Mouse (Mus musculus): ENCODE measurements around the gene Fam161a. TPM values are rescaled to one million over a fixed set of nuclear protein-coding genes. Genes with fewer than 3 reads are reported as not detected.

Fam161a gene
- total RNA-seq, 2 experiments from 2014 or later = 3.8 to 6.9 TPM

GRCm38 (mm10) chr11:22990393-22991126, 16.8 kb upstream of the Fam161a start, which contains the start of gene Cct4:
Gene Cct4, plus strand, starts transcription at chr11:22990519.
- DNase-seq (ENCODE audit: low spot score in 2 of 2) = peak; percentile 88 to 93

- no peak for DNase-seq (ENCODE audit: low spot score in 2 of 2)
These were observed 16.0 kb upstream of the Fam161a start for GRCm38 (mm10) chr11:22991218-22991835.

- DNase-seq (ENCODE audit: low spot score in 2 of 2) = no peak
These were observed 13.1 kb upstream of the Fam161a start for GRCm38 (mm10) chr11:22994271-22994670.

- DNase-seq (ENCODE audit: low spot score in 2 of 2) = no peak
These were observed 11.9 kb upstream of the Fam161a start for GRCm38 (mm10) chr11:22995461-22995860.

- no peak for DNase-seq (ENCODE audit: low spot score in 2 of 2)
These were observed 9.0 kb upstream of the Fam161a start for GRCm38 (mm10) chr11:22998308-22998707.

- DNase-seq (ENCODE audit: low spot score in 2 of 2) = no peak
These were observed 2.1 kb upstream of the Fam161a start for GRCm38 (mm10) chr11:23005276-23005675.

GRCm38 (mm10) chr11:23007166-23007480, 208 bp upstream of the Fam161a start:
- DNase-seq (ENCODE audit: low spot score in 2 of 2) = no peak

- DNase-seq (ENCODE audit: low spot score in 2 of 2) = peak in 1 of 2 experiments; percentile 81
These were observed 971 bp downstream of the Fam161a start for GRCm38 (mm10) chr11:23008181-23008823.

GRCm38 (mm10) chr11:23008824-23009200, 1.5 kb downstream of the Fam161a start:
- no peak for DNase-seq (ENCODE audit: low spot score in 2 of 2)

GRCm38 (mm10) chr11:23013096-23013495, 5.8 kb downstream of the Fam161a start:
- no peak for DNase-seq (ENCODE audit: low spot score in 2 of 2)

GRCm38 (mm10) chr11:23013580-23014294, 6.4 kb downstream of the Fam161a start:
- no peak for DNase-seq (ENCODE audit: low spot score in 2 of 2)

- no peak for DNase-seq (ENCODE audit: low spot score in 2 of 2)
These were observed 7.7 kb downstream of the Fam161a start for GRCm38 (mm10) chr11:23014996-23015395.

GRCm38 (mm10) chr11:23017943-23018342, 10.6 kb downstream of the Fam161a start:
- DNase-seq (ENCODE audit: low spot score in 2 of 2) = no peak

GRCm38 (mm10) chr11:23020116-23020770, 12.9 kb downstream of the Fam161a start:
- no peak for DNase-seq (ENCODE audit: low spot score in 2 of 2)

GRCm38 (mm10) chr11:23020841-23021240, 13.5 kb downstream of the Fam161a start:
- no peak for DNase-seq (ENCODE audit: low spot score in 2 of 2)

GRCm38 (mm10) chr11:23023155-23023554, 15.8 kb downstream of the Fam161a start:
- no peak for DNase-seq (ENCODE audit: low spot score in 2 of 2)

- DNase-seq (ENCODE audit: low spot score in 2 of 2) = no peak
These were observed 16.8 kb downstream of the Fam161a start for GRCm38 (mm10) chr11:23024169-23024568.

- DNase-seq (ENCODE audit: low spot score in 2 of 2) = no peak
These were observed 21.6 kb downstream of the Fam161a start for GRCm38 (mm10) chr11:23028957-23029356.

- DNase-seq (ENCODE audit: low spot score in 2 of 2) = no peak
These were observed 22.1 kb downstream of the Fam161a start for GRCm38 (mm10) chr11:23029399-23029798.

GRCm38 (mm10) chr11:23047252-23047651, 39.9 kb downstream of the Fam161a start:
- no peak for DNase-seq (ENCODE audit: low spot score in 2 of 2)

All from layer of hippocampus, postnatal 14 days (tissue).